Mouse (Mus musculus) layer of hippocampus, postnatal 36 days (tissue): ENCODE measurements around the gene Spata16. TPM values are rescaled to one million over a fixed set of nuclear protein-coding genes. Genes with fewer than 3 reads are reported as not detected.

Experiments used
- DNase-seq, 2 experiments: peaks; one replicate each; pipeline ENCODE4 v3.0.0; 2022
- total RNA-seq, 2 experiments: library from RNA; stranded (reverse); gene quantifications; 2 replicates each; pipeline ENCODE4 v1.2.3; 2021

Gene Spata16
- total RNA-seq, 2 experiments from 2014 or later = not detected

DNA sequence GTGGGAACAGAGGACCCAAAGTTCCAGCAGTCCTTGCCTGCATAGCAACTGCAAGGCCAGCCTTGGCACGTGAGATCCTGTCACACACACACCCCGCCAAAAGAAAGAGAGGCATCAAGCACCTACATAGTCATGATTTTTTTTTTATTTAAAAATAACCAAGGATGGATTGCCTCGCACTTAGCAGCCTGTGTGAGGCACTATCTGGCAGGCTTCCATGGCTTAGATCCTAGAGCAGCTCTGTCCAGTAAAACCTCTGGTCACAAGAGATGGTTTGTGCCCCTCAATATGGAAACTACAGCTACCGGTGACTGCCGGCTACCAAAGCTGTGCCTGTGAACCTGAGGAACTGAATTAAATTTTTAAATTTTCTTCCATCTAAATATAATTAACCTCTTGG is 195.5 kb downstream of the Spata16 start:
- DNase-seq = no peak

- DNase-seq = peak; percentile 22 to 40
Measured at GRCm38 (mm10) chr3:26834178-26835050, 197.0 kb downstream of the Spata16 start.

- no peak for DNase-seq
Measured at GRCm38 (mm10) chr3:26835051-26835755, 197.8 kb downstream of the Spata16 start.

- DNase-seq = peak; percentile 66 to 77
Measured at GRCm38 (mm10) chr3:26845041-26845440, 207.6 kb downstream of the Spata16 start.

GRCm38 (mm10) chr3:26847935-26848334 is 210.5 kb downstream of the Spata16 start:
- no peak for DNase-seq

DNA sequence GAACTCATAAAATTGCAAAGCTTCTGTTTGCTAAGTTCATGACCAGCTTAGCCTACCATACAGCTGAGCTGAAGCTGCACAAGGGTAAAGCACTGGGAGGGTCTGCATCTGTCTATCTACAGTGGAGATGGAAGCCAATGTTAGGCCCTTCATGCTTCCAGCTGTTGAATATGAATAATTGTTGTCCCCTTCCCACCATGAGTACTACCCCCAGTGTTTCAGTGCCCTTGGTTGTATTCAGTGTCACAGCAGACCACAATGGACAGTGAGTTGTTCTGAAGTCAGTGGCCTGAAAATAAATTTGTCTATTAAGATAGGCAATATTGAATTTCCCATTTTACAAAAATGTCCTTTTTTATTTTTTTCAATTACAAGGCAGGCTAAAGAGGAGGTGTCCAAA is 212.8 kb downstream of the Spata16 start:
- DNase-seq = no peak

- no peak for DNase-seq
Measured at GRCm38 (mm10) chr3:26850691-26851563, 213.5 kb downstream of the Spata16 start.

- no peak for DNase-seq
Measured at GRCm38 (mm10) chr3:26853557-26853956, 216.1 kb downstream of the Spata16 start.

DNA sequence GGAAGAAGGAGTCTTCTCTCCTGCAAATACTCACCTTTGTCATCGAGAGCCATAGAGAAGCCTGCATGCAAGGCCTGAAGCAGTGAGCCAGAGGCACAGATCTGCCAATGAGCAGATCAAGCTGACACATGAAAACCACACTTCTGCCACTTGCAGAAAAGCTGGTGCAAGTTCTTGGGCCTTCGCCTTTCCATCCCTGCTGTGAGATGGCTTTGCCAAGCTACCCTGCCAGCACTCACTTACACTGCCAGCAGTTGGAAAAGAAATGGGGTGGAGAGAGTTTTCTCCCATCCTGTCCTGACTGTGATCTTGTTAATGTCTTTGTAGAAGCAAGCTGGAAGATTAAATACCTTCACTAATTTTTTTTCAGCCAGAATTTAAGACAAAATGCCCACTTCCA is 237.3 kb downstream of the Spata16 start:
- DNase-seq = peak in 1 of 2 experiments; percentile 13

DNA sequence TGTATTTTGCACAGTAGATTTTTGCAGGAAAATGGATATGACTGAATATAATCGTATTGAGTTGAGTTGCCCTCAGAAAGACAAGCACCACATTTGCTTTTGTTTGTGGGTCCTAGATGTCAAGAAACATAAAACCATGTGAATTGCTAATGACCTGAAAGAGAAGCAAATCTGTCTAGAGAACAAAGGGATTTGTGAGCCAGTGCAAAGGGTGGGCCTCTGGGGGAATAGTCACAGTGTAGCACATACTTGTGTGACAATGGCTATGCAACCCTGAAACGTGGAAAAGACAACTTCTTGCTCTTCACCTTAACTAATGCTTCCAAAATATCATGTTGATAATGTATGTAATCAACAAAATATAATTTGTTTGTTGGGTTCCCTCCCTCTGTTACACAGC is 239.9 kb downstream of the Spata16 start:
- no peak for DNase-seq

- DNase-seq = no peak
Measured at GRCm38 (mm10) chr3:26916607-26917006, 279.2 kb downstream of the Spata16 start.

DNA sequence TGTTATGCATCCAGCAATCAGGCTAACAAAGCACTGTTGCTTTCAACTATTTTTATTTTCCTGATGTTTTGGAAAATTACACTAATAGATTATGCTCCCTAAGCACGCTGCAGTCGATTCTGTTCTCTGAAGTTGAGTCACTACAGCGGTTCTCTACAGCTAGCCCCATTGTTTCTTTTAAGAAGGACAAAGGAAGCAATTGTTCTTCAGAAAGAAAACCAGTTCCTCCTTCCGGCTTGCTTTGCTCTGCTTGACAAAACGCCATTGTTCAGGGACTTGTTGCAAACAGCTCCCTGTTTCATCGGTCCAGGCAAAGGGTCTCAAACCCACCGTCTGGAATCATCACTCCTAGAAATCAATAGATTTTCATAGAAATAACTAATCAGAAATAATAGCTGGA is 283.6 kb downstream of the Spata16 start:
- no peak for DNase-seq

DNA sequence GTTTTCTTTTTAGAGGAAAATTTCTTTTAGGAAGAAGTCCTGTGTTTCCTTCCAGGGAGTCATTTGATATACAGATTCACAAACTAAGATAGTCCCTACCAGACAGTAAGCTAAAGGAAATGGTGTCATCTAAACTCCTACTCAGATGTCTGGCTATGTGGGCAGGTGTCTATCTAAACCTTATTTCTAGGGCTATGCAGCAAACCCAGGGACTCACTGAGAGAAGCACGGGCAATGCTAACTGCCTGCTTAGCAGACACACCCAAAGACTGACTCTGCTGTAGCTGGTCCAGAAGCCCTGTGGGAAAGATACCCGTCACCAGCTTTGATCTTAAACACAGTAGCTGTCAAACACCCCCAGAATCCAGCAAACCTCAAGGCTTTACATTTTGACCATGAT is 284.2 kb downstream of the Spata16 start:
- DNase-seq = no peak

- no peak for DNase-seq
Measured at GRCm38 (mm10) chr3:26923391-26923790, 286.0 kb downstream of the Spata16 start.

DNA sequence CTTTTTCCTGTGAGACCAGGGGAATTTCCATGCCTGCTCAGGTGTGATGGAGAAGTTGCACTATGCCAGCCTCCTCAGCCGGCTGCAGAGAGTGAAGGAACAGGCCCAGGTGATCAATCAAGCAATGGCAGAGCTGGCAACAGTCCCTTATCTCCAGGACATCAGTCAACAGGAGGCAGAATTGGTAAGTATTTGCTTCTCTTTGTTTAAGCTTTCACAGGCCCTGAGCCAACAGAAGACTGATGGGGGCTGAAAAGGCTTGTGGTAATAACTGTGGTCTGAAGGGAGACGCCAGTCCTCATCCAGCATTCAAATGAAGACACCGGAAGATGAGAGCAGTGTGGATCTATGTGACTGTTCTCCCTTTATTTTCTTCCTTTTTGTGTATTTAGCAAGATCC is 286.8 kb downstream of the Spata16 start:
- DNase-seq = no peak

GRCm38 (mm10) chr3:26933079-26933478 is 295.7 kb downstream of the Spata16 start:
- DNase-seq = no peak

- DNase-seq = no peak
Measured at GRCm38 (mm10) chr3:26936897-26937590, 299.6 kb downstream of the Spata16 start.

- no peak for DNase-seq
Measured at GRCm38 (mm10) chr3:26966776-26967175, 329.4 kb downstream of the Spata16 start.

- no peak for DNase-seq
Measured at GRCm38 (mm10) chr3:26968852-26969513, 331.6 kb downstream of the Spata16 start.

DNA sequence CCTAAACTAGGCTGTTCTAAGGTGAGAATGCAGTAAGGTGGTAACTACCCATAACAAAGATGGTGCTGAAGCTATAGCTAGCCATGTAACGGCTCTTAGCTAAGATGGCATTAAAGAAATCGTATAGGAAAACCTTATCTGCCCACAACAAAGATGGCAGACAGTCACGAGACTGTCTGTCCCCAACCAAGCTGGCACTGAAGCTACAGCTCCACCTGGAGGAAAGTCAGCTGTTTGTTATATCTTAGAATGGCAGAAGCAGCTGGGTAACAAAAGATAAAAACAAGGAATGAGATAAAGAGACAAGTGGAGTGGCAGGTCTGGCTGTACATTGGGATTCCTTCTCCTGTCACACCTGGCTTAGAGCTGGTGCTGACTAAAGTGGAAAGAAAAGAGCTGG is 333.1 kb downstream of the Spata16 start:
- no peak for DNase-seq

GRCm38 (mm10) chr3:26971276-26971675 is 333.9 kb downstream of the Spata16 start:
- no peak for DNase-seq

- no peak for DNase-seq
Measured at GRCm38 (mm10) chr3:26972105-26972504, 334.7 kb downstream of the Spata16 start.
